Mouse (Mus musculus) ES-Bruce4 (cell line): ENCODE measurements at regions not wholly inside any gene's neighbourhood (a gene's known extent, or its start where the extent isn't known, plus 50 kb on each side); places are given as distances from the start of the nearest gene placed in this dataset.

Experiments used
- CTCF ChIP-seq: IDR thresholded peaks from one replicate; pipeline ENCODE4 v1.8.1; 2011; ENCODE audit warnings: low read depth, low read length
- EP300 ChIP-seq: IDR thresholded peaks from 2 replicates; pipeline ENCODE4 v1.6.1; 2011; ENCODE audit warnings: low read depth, low read length; ENCODE audit not compliant: insufficient read depth
- POLR2A ChIP-seq: IDR thresholded peaks from one replicate; pipeline ENCODE4 v1.8.1; 2011; ENCODE audit warnings: low read length; ENCODE audit not compliant: insufficient read depth

DNA sequence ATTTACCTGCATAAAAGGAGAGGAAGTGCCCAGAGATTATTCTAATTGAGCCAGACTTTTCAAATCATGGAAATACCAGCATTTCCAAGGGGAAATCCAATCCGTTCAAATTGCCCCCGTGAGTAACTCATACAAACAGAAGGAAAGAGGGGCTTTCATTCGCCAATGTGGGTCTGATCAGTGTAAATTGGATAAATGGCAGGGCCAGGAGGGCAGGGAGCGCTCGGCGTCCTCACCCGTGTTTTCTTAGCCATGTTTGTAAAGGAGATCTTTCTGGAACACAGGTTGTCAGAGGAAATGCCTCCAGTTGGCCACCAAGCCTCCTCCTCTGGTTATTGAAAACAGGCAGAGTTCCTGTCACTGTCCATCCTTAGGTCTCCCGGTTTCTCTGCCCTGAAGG lies 286.1 kb downstream of the Mycn start:
- TF ChIP-seq POLR2A (no peak), CTCF (no peak), EP300 (no peak)
